Mouse (Mus musculus): ENCODE measurements around the gene Iqgap1. TPM values are rescaled to one million over a fixed set of nuclear protein-coding genes. Genes with fewer than 3 reads are reported as not detected.
A peak's percentile ranks its signal among the peaks of the same experiment; 100 is the strongest.

Iqgap1 gene
- polyA plus RNA-seq, 1 experiment from 2014 or later, result 58.0 TPM

GRCm38 (mm10) chr7:80776090-80776489, 49.7 kb downstream of the Iqgap1 start:
- H3K36me3 ChIP-seq (ENCODE audit: control insufficient read depth, insufficient read depth, low read length), result no peaks in the 10 kb centered on the region
- H3K4me2 ChIP-seq (replicated peaks; ENCODE audit: low read depth), result no peak overlapping the region
- no peak for DNase-seq (ENCODE audit: low spot score)
- H3K9me3 ChIP-seq (ENCODE audit: control insufficient read depth, low read length), result no peaks in the 10 kb centered on the region
- no peak for ATAC-seq (ENCODE audit: low FRiP score, low TSS enrichment)
- WGBS, result 88% methylated on average over 3 of the region's 3 CpGs
- H3K4me1 ChIP-seq (replicated peaks; ENCODE audit: control insufficient read depth, insufficient read depth), result peaks cover 5% of the 10 kb centered on the region; the same call in 1 of the 2 replicates
- no peak overlapping the region for H3K4me3 ChIP-seq (ENCODE audit: low read depth, low read length)
- no peaks in the 10 kb centered on the region for H3K27me3 ChIP-seq (ENCODE audit: control insufficient read depth, insufficient read depth, low read length)
- no peak overlapping the region for H3K9ac ChIP-seq (ENCODE audit: low read length)
- H3K27ac ChIP-seq (replicated peaks), result no peak overlapping the region
- TF ChIP-seq EP300 (optimal IDR thresholded peaks at IDR 0.05), result no peak
- no peak for TF ChIP-seq CTCF (IDR thresholded peaks at IDR 0.05; ENCODE audit: low read depth)

GRCm38 (mm10) chr7:80775448-80775904, 50.3 kb downstream of the Iqgap1 start:
- Histone ChIP-seq H3K27ac (replicated peaks) (peak overlapping the region; percentile 35; the same call in 1 of the 2 replicates), H3K4me1 (replicated peaks; ENCODE audit: control insufficient read depth, insufficient read depth) (peaks cover 5% of the 10 kb centered on the region; the same call in 1 of the 2 replicates), H3K9me3 (ENCODE audit: control insufficient read depth, low read length) (no peaks in the 10 kb centered on the region), H3K4me2 (replicated peaks; ENCODE audit: low read depth) (no peak overlapping the region), H3K4me3 (ENCODE audit: low read depth, low read length) (no peak overlapping the region), H3K9ac (ENCODE audit: low read length) (no peak overlapping the region), H3K27me3 (ENCODE audit: control insufficient read depth, insufficient read depth, low read length) (no peaks in the 10 kb centered on the region), H3K36me3 (ENCODE audit: control insufficient read depth, insufficient read depth, low read length) (no peaks in the 10 kb centered on the region)
- DNase-seq (ENCODE audit: low spot score) (no peak), ATAC-seq (ENCODE audit: low FRiP score, low TSS enrichment) (no peak)
- WGBS, result 72% methylated on average over 10 of the region's 10 CpGs
- no peak for TF ChIP-seq EP300 (optimal IDR thresholded peaks at IDR 0.05)
- TF ChIP-seq CTCF (IDR thresholded peaks at IDR 0.05; ENCODE audit: low read depth), result no peak

GRCm38 (mm10) chr7:80774615-80775447, 50.9 kb downstream of the Iqgap1 start:
- H3K27me3 ChIP-seq (ENCODE audit: control insufficient read depth, insufficient read depth, low read length), result no peaks in the 10 kb centered on the region
- ATAC-seq (ENCODE audit: low FRiP score, low TSS enrichment) (no peak), DNase-seq (ENCODE audit: low spot score) (no peak)
- no peak overlapping the region for H3K4me2 ChIP-seq (replicated peaks; ENCODE audit: low read depth)
- no peak overlapping the region for H3K9ac ChIP-seq (ENCODE audit: low read length)
- WGBS, result 86% methylated on average over 15 of the region's 15 CpGs
- H3K27ac ChIP-seq (replicated peaks), result peak overlapping the region; percentile 77
- no peaks in the 10 kb centered on the region for H3K36me3 ChIP-seq (ENCODE audit: control insufficient read depth, insufficient read depth, low read length)
- peaks cover 5% of the 10 kb centered on the region; the same call in 1 of the 2 replicates for H3K4me1 ChIP-seq (replicated peaks; ENCODE audit: control insufficient read depth, insufficient read depth)
- TF ChIP-seq CTCF (IDR thresholded peaks at IDR 0.05; ENCODE audit: low read depth), result no peak
- H3K9me3 ChIP-seq (ENCODE audit: control insufficient read depth, low read length), result no peaks in the 10 kb centered on the region
- H3K4me3 ChIP-seq (ENCODE audit: low read depth, low read length), result no peak overlapping the region

- ATAC-seq (ENCODE audit: low FRiP score, low TSS enrichment) (peak; percentile 53; the same call in 1 of the 2 replicates), DNase-seq (ENCODE audit: low spot score) (no peak)
- H3K4me3 ChIP-seq (ENCODE audit: low read depth, low read length), result no peak overlapping the region
- H3K9ac ChIP-seq (ENCODE audit: low read length), result no peak overlapping the region; the same call in 1 of the 2 replicates
- H3K9me3 ChIP-seq (ENCODE audit: control insufficient read depth, low read length), result no peaks in the 10 kb centered on the region
- 49% methylated on average over 14 of the region's 14 CpGs for WGBS
- H3K4me1 ChIP-seq (replicated peaks; ENCODE audit: control insufficient read depth, insufficient read depth), result 0 out of 2 replicates have a peak, but pooled peaks cover 2% of the 10 kb centered on the region
- no peak overlapping the region for H3K4me2 ChIP-seq (replicated peaks; ENCODE audit: low read depth)
- no peak for TF ChIP-seq EP300 (optimal IDR thresholded peaks at IDR 0.05)
- TF ChIP-seq CTCF (IDR thresholded peaks at IDR 0.05; ENCODE audit: low read depth), result no peak
- no peaks in the 10 kb centered on the region for H3K27me3 ChIP-seq (ENCODE audit: control insufficient read depth, insufficient read depth, low read length)
- H3K36me3 ChIP-seq (ENCODE audit: control insufficient read depth, insufficient read depth, low read length), result no peaks in the 10 kb centered on the region
- peak overlapping the region; percentile 77 for H3K27ac ChIP-seq (replicated peaks)
These were observed 51.8 kb downstream of the Iqgap1 start for GRCm38 (mm10) chr7:80773834-80774614.

GRCm38 (mm10) chr7:80770466-80770865, 55.3 kb downstream of the Iqgap1 start:
- Histone ChIP-seq H3K4me1 (replicated peaks; ENCODE audit: control insufficient read depth, insufficient read depth) (no peaks in the 10 kb centered on the region), H3K27me3 (ENCODE audit: control insufficient read depth, insufficient read depth, low read length) (no peaks in the 10 kb centered on the region), H3K9me3 (ENCODE audit: control insufficient read depth, low read length) (no peaks in the 10 kb centered on the region), H3K36me3 (ENCODE audit: control insufficient read depth, insufficient read depth, low read length) (peaks cover 9% of the 10 kb centered on the region; the same call in 1 of the 2 replicates), H3K27ac (replicated peaks) (no peak overlapping the region), H3K9ac (ENCODE audit: low read length) (no peak overlapping the region), H3K4me3 (ENCODE audit: low read depth, low read length) (no peak overlapping the region), H3K4me2 (replicated peaks; ENCODE audit: low read depth) (no peak overlapping the region)
- WGBS, result 78% methylated on average over 2 of the region's 2 CpGs
- TF ChIP-seq EP300 (optimal IDR thresholded peaks at IDR 0.05) (no peak), CTCF (IDR thresholded peaks at IDR 0.05; ENCODE audit: low read depth) (no peak)
- DNase-seq (ENCODE audit: low spot score) (no peak), ATAC-seq (ENCODE audit: low FRiP score, low TSS enrichment) (no peak)

All from stomach, postnatal 0 days (tissue).